Mouse (Mus musculus) embryonic facial prominence, embryonic 13.5 days (tissue): Measurements from ENCODE around the gene Fam117b. TPM values are rescaled to one million over a fixed set of nuclear protein-coding genes. Genes with fewer than 3 reads are reported as not detected.

Experiments
- ATAC-seq: fragments of 200-750 bp; cut with Nextera tagmentation; 2 replicates; pipeline ENCODE4 v1.8.0; 2017; ENCODE audit warnings: low read depth; ENCODE audit not compliant: insufficient number of reproducible peaks, insufficient read depth, low FRiP score, low TSS enrichment
- H3K27ac ChIP-seq: fragments of 300-500 bp; sonication (generic); 2 replicates; pipeline ENCODE4 v1.5.1; 2015; ENCODE audit warnings: moderate library complexity, mild to moderate bottlenecking, inconsistent platforms
- H3K27me3 ChIP-seq: fragments of 300-500 bp; sonication (generic); 2 replicates; pipeline ENCODE4 v1.6.1; 2015; ENCODE audit warnings: mild to moderate bottlenecking, inconsistent platforms
- H3K36me3 ChIP-seq: fragments of 300-500 bp; sonication (generic); 2 replicates; pipeline ENCODE4 v1.6.1; 2015; ENCODE audit warnings: mild to moderate bottlenecking, inconsistent platforms
- H3K4me1 ChIP-seq: fragments of 300-500 bp; sonication (generic); 2 replicates; pipeline ENCODE4 v1.6.1; 2015; ENCODE audit warnings: inconsistent platforms
- H3K4me2 ChIP-seq: fragments of 300-500 bp; sonication (generic); 2 replicates; pipeline ENCODE4 v1.6.1; 2015; ENCODE audit warnings: moderate library complexity, mild to moderate bottlenecking, inconsistent platforms
- H3K4me3 ChIP-seq: fragments of 300-500 bp; sonication (generic); 2 replicates; pipeline ENCODE4 v1.5.1; 2015; ENCODE audit warnings: mild to moderate bottlenecking, inconsistent platforms
- H3K9ac ChIP-seq: fragments of 300-500 bp; sonication (generic); 2 replicates; pipeline ENCODE4 v1.6.1; 2015; ENCODE audit warnings: mild to moderate bottlenecking, inconsistent platforms
- H3K9me3 ChIP-seq: fragments of 300-500 bp; sonication (generic); 2 replicates; pipeline ENCODE4 v1.6.1; 2016; ENCODE audit warnings: inconsistent platforms
- whole genome bisulfite sequencing: fragments of 180-500 bp; shearing (Covaris S2); methylation state at CpG from one replicate; pipeline ENCODE4 v1.1.7; 2015; ENCODE audit warnings: mixed read lengths; 5-methylcytosine and 5-hydroxymethylcytosine counted together
- polyA plus RNA-seq: library from polyadenylated mRNA; unstranded; fragments of >200 nt; fragmentation: Nextera tagmentation; extraction: Ambion mirVana; gene quantifications from 2 replicates; pipeline ENCODE4 v1.2.1, GENCODE M21; 2015

Fam117b gene
- 11.0 and 11.7 TPM in 2 replicates for polyA plus RNA-seq

DNA sequence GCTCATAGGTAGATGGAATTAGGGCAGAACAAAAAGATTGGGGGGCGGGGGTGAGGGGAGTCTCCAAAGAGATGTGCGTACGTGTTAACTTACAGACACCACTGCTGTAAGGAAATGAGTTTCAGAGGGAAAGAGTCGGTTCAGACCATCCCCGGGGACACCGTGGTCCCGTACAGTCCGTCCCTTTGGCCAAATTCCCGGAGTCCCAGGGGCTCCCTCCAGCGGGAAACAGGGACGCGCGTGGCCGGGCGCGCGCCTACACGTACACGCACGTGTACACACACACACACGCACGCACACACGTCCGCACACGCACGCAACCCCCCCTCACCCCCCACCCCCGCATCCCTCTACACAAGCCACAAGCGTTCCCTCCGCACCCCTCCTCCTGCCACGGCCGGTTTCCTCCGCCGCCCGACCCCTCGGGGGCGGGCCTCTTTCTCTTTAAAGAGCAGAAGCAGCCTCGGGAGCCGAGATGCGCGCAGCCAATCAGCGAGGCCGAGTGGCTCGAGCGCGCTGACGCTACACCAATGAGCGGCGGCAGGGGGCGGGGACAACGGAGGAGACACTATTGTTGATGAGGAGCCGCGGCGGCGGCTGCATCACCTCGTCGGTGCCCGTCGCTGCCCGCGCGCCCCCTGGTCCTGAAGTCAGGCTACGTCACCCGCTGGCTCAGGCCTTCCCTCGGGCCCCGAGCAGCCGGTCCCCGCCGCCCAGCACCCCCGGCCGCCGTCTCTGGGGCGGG is at the start of gene Fam117b:
Gene Fam117b (plus strand): TSS at position 594 of the 745 bp plus-strand sequence.
- H3K9me3 ChIP-seq: no peaks in the 10 kb centered on the region

GRCm38 (mm10) chr1:59868041-59868440 is 44.8 kb upstream of the Fam117b start:
- 93% methylated on average over 5 of the region's 5 CpGs for WGBS
- Histone ChIP-seq H3K4me3 (no peak overlapping the region), H3K4me2 (no peak overlapping the region), H3K9me3 (no peaks in the 10 kb centered on the region), H3K4me1 (no peaks in the 10 kb centered on the region), H3K36me3 (peaks cover 64% of the 10 kb centered on the region), H3K27me3 (no peaks in the 10 kb centered on the region), H3K27ac (no peak overlapping the region), H3K9ac (no peak overlapping the region)
- ATAC-seq: no peak

More for the DNA sequence above, at the start of gene Fam117b:
- Histone ChIP-seq H3K36me3 (no peaks in the 10 kb centered on the region), H3K4me3 (peak within 1 kb of the TSS; percentile 99), H3K27me3 (no peaks in the 10 kb centered on the region), H3K27ac (peak within 1 kb of the TSS; percentile 95), H3K9ac (peak within 1 kb of the TSS; percentile 93), H3K4me1 (peaks cover 25% of the 10 kb centered on the region), H3K4me2 (peak within 1 kb of the TSS; percentile 68)
- peak; percentile 95 for ATAC-seq
- WGBS: under 1% methylated on average over 68 of the region's 72 CpGs

GRCm38 (mm10) chr1:59874023-59874422 is 38.8 kb upstream of the Fam117b start:
- no peak overlapping the region for H3K9ac ChIP-seq
- H3K4me3 ChIP-seq: no peak overlapping the region
- no peak for ATAC-seq
- H3K27me3 ChIP-seq: no peaks in the 10 kb centered on the region
- H3K27ac ChIP-seq: no peak overlapping the region
- H3K36me3 ChIP-seq: peaks cover 32% of the 10 kb centered on the region
- no peaks in the 10 kb centered on the region for H3K9me3 ChIP-seq
- no peaks in the 10 kb centered on the region for H3K4me1 ChIP-seq
- 83% methylated on average over 3 of the region's 3 CpGs for WGBS
- no peak overlapping the region for H3K4me2 ChIP-seq

- 93% methylated on average over 7 of the region's 7 CpGs for WGBS
- no peak overlapping the region for H3K4me2 ChIP-seq
Measured at GRCm38 (mm10) chr1:59878098-59878497, 34.7 kb upstream of the Fam117b start.

GRCm38 (mm10) chr1:59883349-59884134 is 29.3 kb upstream of the Fam117b start:
- Histone ChIP-seq H3K9ac (no peak overlapping the region), H3K4me3 (no peak overlapping the region), H3K36me3 (peaks cover 11% of the 10 kb centered on the region; the same call in 1 of the 2 replicates), H3K4me2 (no peak overlapping the region), H3K27me3 (no peaks in the 10 kb centered on the region), H3K4me1 (no peaks in the 10 kb centered on the region), H3K27ac (no peak overlapping the region), H3K9me3 (no peaks in the 10 kb centered on the region)
- ATAC-seq: no peak
- 33% methylated on average over 3 of the region's 3 CpGs for WGBS

More at GRCm38 (mm10) chr1:59878098-59878497, 34.7 kb upstream of the Fam117b start:
- no peak overlapping the region for H3K9ac ChIP-seq
- no peak overlapping the region for H3K4me3 ChIP-seq
- peaks cover 26% of the 10 kb centered on the region; the same call in 1 of the 2 replicates for H3K36me3 ChIP-seq
- no peaks in the 10 kb centered on the region for H3K9me3 ChIP-seq
- no peaks in the 10 kb centered on the region for H3K4me1 ChIP-seq
- no peak for ATAC-seq
- H3K27ac ChIP-seq: no peak overlapping the region
- no peaks in the 10 kb centered on the region for H3K27me3 ChIP-seq

GRCm38 (mm10) chr1:59886899-59887298 is 25.9 kb upstream of the Fam117b start:
- no peak overlapping the region for H3K9ac ChIP-seq
- ATAC-seq: no peak

DNA sequence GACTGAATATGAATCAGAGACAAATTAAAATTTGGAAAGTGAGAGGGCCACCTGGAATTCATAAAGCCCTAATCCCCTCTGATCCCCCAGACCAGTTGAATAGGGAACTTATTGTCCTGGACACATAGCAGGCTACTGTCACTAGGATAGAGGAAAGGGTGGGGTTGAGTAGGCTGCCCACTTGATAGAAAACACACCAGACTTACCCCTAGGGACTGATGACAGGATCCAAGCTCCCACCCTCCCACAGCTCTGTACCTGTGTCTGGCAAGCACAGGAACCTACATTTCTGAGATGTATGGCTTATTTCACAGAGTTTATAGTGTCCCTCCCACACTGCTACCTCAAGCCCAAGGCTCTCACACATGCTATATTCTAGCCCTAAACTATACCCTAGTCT is 24.8 kb upstream of the Fam117b start:
- no peak overlapping the region for H3K4me3 ChIP-seq
- no peak for ATAC-seq
- H3K36me3 ChIP-seq: no peaks in the 10 kb centered on the region
- H3K27me3 ChIP-seq: no peaks in the 10 kb centered on the region
- no peaks in the 10 kb centered on the region for H3K9me3 ChIP-seq
- no peak overlapping the region for H3K9ac ChIP-seq
- no peaks in the 10 kb centered on the region for H3K4me1 ChIP-seq
- no peak overlapping the region for H3K4me2 ChIP-seq
- no peak overlapping the region for H3K27ac ChIP-seq

More at GRCm38 (mm10) chr1:59886899-59887298, 25.9 kb upstream of the Fam117b start:
- no peaks in the 10 kb centered on the region for H3K9me3 ChIP-seq
- H3K4me1 ChIP-seq: no peaks in the 10 kb centered on the region
- no peak overlapping the region for H3K27ac ChIP-seq
- WGBS: 60% methylated on average over 4 of the region's 4 CpGs
- H3K4me2 ChIP-seq: no peak overlapping the region
- H3K27me3 ChIP-seq: no peaks in the 10 kb centered on the region
- H3K36me3 ChIP-seq: no peaks in the 10 kb centered on the region
- H3K4me3 ChIP-seq: no peak overlapping the region

- WGBS: 79% methylated on average over 4 of the region's 4 CpGs
- Histone ChIP-seq H3K27me3 (no peaks in the 10 kb centered on the region), H3K27ac (no peak overlapping the region), H3K36me3 (no peaks in the 10 kb centered on the region), H3K9ac (no peak overlapping the region), H3K4me1 (peaks cover 7% of the 10 kb centered on the region; the same call in 1 of the 2 replicates), H3K4me2 (no peak overlapping the region), H3K9me3 (no peaks in the 10 kb centered on the region), H3K4me3 (no peak overlapping the region)
- ATAC-seq: no peak
Measured at GRCm38 (mm10) chr1:59891185-59891584, 21.6 kb upstream of the Fam117b start.

DNA sequence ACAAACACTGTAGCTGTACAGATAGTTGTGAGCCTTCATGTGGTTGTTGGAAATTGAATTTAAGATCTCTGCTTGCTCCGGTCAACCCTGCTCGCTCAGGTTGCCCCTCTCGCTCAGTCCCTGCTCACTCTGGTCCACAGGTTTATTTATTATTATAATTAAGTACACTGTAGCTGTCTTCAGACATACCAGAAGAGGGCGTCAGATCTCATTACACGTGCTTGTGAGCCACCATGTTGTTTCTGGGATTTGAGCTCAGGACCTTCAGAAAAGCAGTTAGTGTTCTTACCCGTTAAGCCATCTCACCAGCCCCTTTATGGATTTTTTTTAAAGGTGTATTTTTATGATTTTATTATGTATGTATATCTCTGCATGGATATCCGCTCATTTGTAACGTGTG is 20.0 kb upstream of the Fam117b start:
- Histone ChIP-seq H3K9me3 (no peaks in the 10 kb centered on the region), H3K27me3 (no peaks in the 10 kb centered on the region), H3K4me1 (peaks cover 7% of the 10 kb centered on the region; the same call in 1 of the 2 replicates), H3K9ac (no peak overlapping the region), H3K36me3 (no peaks in the 10 kb centered on the region), H3K4me3 (no peak overlapping the region), H3K4me2 (no peak overlapping the region), H3K27ac (no peak overlapping the region)
- 87% methylated on average over 8 of the region's 8 CpGs for WGBS
- no peak for ATAC-seq

DNA sequence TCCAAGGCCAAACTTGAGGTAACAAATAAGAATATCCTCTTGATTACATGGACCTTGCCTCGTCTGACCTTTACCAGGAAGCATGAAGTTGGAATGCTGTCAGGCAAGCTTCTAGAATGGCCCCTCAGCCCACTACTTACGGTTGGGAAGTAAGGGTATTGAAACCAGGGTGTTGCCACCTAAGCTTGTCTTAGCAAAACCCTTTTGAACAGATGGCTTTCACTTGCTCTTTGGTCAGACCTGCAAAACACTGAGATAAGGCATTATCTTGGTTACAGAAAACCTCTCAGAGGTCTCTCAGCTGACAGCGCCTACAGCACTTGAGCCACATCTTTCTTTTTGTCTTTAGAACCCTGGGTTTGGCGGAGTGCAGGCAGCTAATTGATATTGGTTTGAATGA is 18.8 kb upstream of the Fam117b start:
- Histone ChIP-seq H3K9me3 (no peaks in the 10 kb centered on the region), H3K27ac (no peak overlapping the region), H3K4me2 (no peak overlapping the region), H3K9ac (no peak overlapping the region), H3K4me1 (peaks cover 9% of the 10 kb centered on the region), H3K36me3 (no peaks in the 10 kb centered on the region), H3K4me3 (no peak overlapping the region), H3K27me3 (no peaks in the 10 kb centered on the region)
- no peak for ATAC-seq
- 77% methylated on average over 4 of the region's 4 CpGs for WGBS

- no peaks in the 10 kb centered on the region for H3K36me3 ChIP-seq
- no peak for ATAC-seq
- peaks cover 16% of the 10 kb centered on the region for H3K4me1 ChIP-seq
- no peak overlapping the region; the same call in 1 of the 2 replicates for H3K27ac ChIP-seq
- H3K9me3 ChIP-seq: no peaks in the 10 kb centered on the region
- WGBS: 37% methylated on average over 4 of the region's 4 CpGs
- no peaks in the 10 kb centered on the region for H3K27me3 ChIP-seq
- H3K9ac ChIP-seq: no peak overlapping the region
- H3K4me2 ChIP-seq: no peak overlapping the region
- no peak overlapping the region for H3K4me3 ChIP-seq
Measured at GRCm38 (mm10) chr1:59895456-59895855, 17.4 kb upstream of the Fam117b start.
